Mouse (Mus musculus): Measurements from ENCODE around the gene Tshz3. TPM values are rescaled to one million over a fixed set of nuclear protein-coding genes. Genes with fewer than 3 reads are reported as not detected.

Tshz3 gene
- total and polyA plus RNA-seq, 2 experiments from 2014 or later: 6.7 to 11.1 TPM

GRCm38 (mm10) chr7:36687508-36687907 is 10.4 kb upstream of the Tshz3 start:
- Histone ChIP-seq H3K36me3 (ENCODE audit: insufficient read depth, low read length) (no peaks in the 10 kb centered on the region), H3K27me3 (ENCODE audit: insufficient read depth, low read length) (peaks cover 13% of the 10 kb centered on the region; the same call in 1 of the 2 replicates), H3K4me2 (ENCODE audit: low read depth, low read length, poor library complexity, severe bottlenecking) (no peak overlapping the region), H3K27ac (ENCODE audit: low read depth, low read length) (no peak overlapping the region), H3K4me1 (ENCODE audit: insufficient read depth, low read length) (peaks cover 3% of the 10 kb centered on the region; the same call in 1 of the 2 replicates), H3K9me3 (ENCODE audit: low read length) (no peaks in the 10 kb centered on the region), H3K9ac (replicated peaks; ENCODE audit: low read length, poor library complexity, severe bottlenecking) (no peak overlapping the region), H3K4me3 (ENCODE audit: low read depth, low read length) (no peak overlapping the region)
- ATAC-seq (ENCODE audit: low FRiP score) (no peak), DNase-seq (ENCODE audit: low spot score) (no peak)
- WGBS: 96% methylated on average over 1 of the region's 1 CpGs
- TF ChIP-seq CTCF (IDR thresholded peaks at IDR 0.05): no peak

- no peak overlapping the region for H3K4me3 ChIP-seq (ENCODE audit: low read depth, low read length)
- DNase-seq (ENCODE audit: low spot score): no peak
- peaks cover 30% of the 10 kb centered on the region for H3K27me3 ChIP-seq (ENCODE audit: insufficient read depth, low read length)
- H3K4me2 ChIP-seq (ENCODE audit: low read depth, low read length, poor library complexity, severe bottlenecking): no peak overlapping the region
- peaks cover 3% of the 10 kb centered on the region; the same call in 1 of the 2 replicates for H3K4me1 ChIP-seq (ENCODE audit: insufficient read depth, low read length)
- no peak overlapping the region for H3K9ac ChIP-seq (replicated peaks; ENCODE audit: low read length, poor library complexity, severe bottlenecking)
- no peak for ATAC-seq (ENCODE audit: low FRiP score)
- H3K9me3 ChIP-seq (ENCODE audit: low read length): no peaks in the 10 kb centered on the region
- no peaks in the 10 kb centered on the region for H3K36me3 ChIP-seq (ENCODE audit: insufficient read depth, low read length)
- TF ChIP-seq CTCF (IDR thresholded peaks at IDR 0.05): no peak
- 63% methylated on average over 7 of the region's 7 CpGs for WGBS
- no peak overlapping the region for H3K27ac ChIP-seq (ENCODE audit: low read depth, low read length)
Measured at GRCm38 (mm10) chr7:36689049-36689793, 8.7 kb upstream of the Tshz3 start.

GRCm38 (mm10) chr7:36690551-36690950 is 7.4 kb upstream of the Tshz3 start:
- Histone ChIP-seq H3K4me1 (ENCODE audit: insufficient read depth, low read length) (peaks cover 5% of the 10 kb centered on the region), H3K9me3 (ENCODE audit: low read length) (no peaks in the 10 kb centered on the region), H3K9ac (replicated peaks; ENCODE audit: low read length, poor library complexity, severe bottlenecking) (no peak overlapping the region), H3K4me3 (ENCODE audit: low read depth, low read length) (no peak overlapping the region), H3K27ac (ENCODE audit: low read depth, low read length) (no peak overlapping the region), H3K27me3 (ENCODE audit: insufficient read depth, low read length) (peaks cover 42% of the 10 kb centered on the region), H3K36me3 (ENCODE audit: insufficient read depth, low read length) (no peaks in the 10 kb centered on the region), H3K4me2 (ENCODE audit: low read depth, low read length, poor library complexity, severe bottlenecking) (no peak overlapping the region)
- ATAC-seq (ENCODE audit: low FRiP score) (no peak), DNase-seq (ENCODE audit: low spot score) (no peak)
- peak; percentile 59 for TF ChIP-seq CTCF (IDR thresholded peaks at IDR 0.05)
- 1% methylated on average over 19 of the region's 19 CpGs for WGBS

- ATAC-seq (ENCODE audit: low FRiP score) (no peak), DNase-seq (ENCODE audit: low spot score) (no peak)
- no peak for TF ChIP-seq CTCF (IDR thresholded peaks at IDR 0.05)
- Histone ChIP-seq H3K9me3 (ENCODE audit: low read length) (no peaks in the 10 kb centered on the region), H3K36me3 (ENCODE audit: insufficient read depth, low read length) (no peaks in the 10 kb centered on the region), H3K9ac (replicated peaks; ENCODE audit: low read length, poor library complexity, severe bottlenecking) (no peak overlapping the region), H3K27me3 (ENCODE audit: insufficient read depth, low read length) (peaks cover 51% of the 10 kb centered on the region), H3K4me1 (ENCODE audit: insufficient read depth, low read length) (peaks cover 9% of the 10 kb centered on the region), H3K4me2 (ENCODE audit: low read depth, low read length, poor library complexity, severe bottlenecking) (no peak overlapping the region), H3K27ac (ENCODE audit: low read depth, low read length) (no peak overlapping the region), H3K4me3 (ENCODE audit: low read depth, low read length) (peak overlapping the region; percentile 6; the same call in 1 of the 2 replicates)
- WGBS: 3% methylated on average over 14 of the region's 14 CpGs
Measured at GRCm38 (mm10) chr7:36691617-36692016, 6.3 kb upstream of the Tshz3 start.

GRCm38 (mm10) chr7:36692381-36692780 is 5.5 kb upstream of the Tshz3 start:
- Histone ChIP-seq H3K4me2 (ENCODE audit: low read depth, low read length, poor library complexity, severe bottlenecking) (no peak overlapping the region), H3K27ac (ENCODE audit: low read depth, low read length) (no peak overlapping the region), H3K9me3 (ENCODE audit: low read length) (no peaks in the 10 kb centered on the region), H3K4me1 (ENCODE audit: insufficient read depth, low read length) (peaks cover 9% of the 10 kb centered on the region), H3K36me3 (ENCODE audit: insufficient read depth, low read length) (no peaks in the 10 kb centered on the region), H3K27me3 (ENCODE audit: insufficient read depth, low read length) (peaks cover 51% of the 10 kb centered on the region), H3K9ac (replicated peaks; ENCODE audit: low read length, poor library complexity, severe bottlenecking) (no peak overlapping the region), H3K4me3 (ENCODE audit: low read depth, low read length) (no peak overlapping the region)
- 10% methylated on average over 5 of the region's 5 CpGs for WGBS
- TF ChIP-seq CTCF (IDR thresholded peaks at IDR 0.05): no peak
- DNase-seq (ENCODE audit: low spot score) (no peak), ATAC-seq (ENCODE audit: low FRiP score) (no peak)

- no peak overlapping the region for H3K4me3 ChIP-seq (ENCODE audit: low read depth, low read length)
- H3K9ac ChIP-seq (replicated peaks; ENCODE audit: low read length, poor library complexity, severe bottlenecking): no peak overlapping the region
- DNase-seq (ENCODE audit: low spot score): no peak
- H3K27ac ChIP-seq (ENCODE audit: low read depth, low read length): no peak overlapping the region
- peaks cover 51% of the 10 kb centered on the region for H3K27me3 ChIP-seq (ENCODE audit: insufficient read depth, low read length)
- peaks cover 9% of the 10 kb centered on the region for H3K4me1 ChIP-seq (ENCODE audit: insufficient read depth, low read length)
- H3K9me3 ChIP-seq (ENCODE audit: low read length): no peaks in the 10 kb centered on the region
- TF ChIP-seq CTCF (IDR thresholded peaks at IDR 0.05): no peak
- H3K36me3 ChIP-seq (ENCODE audit: insufficient read depth, low read length): no peaks in the 10 kb centered on the region
- no peak for ATAC-seq (ENCODE audit: low FRiP score)
- 34% methylated on average over 3 of the region's 3 CpGs for WGBS
- H3K4me2 ChIP-seq (ENCODE audit: low read depth, low read length, poor library complexity, severe bottlenecking): no peak overlapping the region
Measured at GRCm38 (mm10) chr7:36693081-36693480, 4.8 kb upstream of the Tshz3 start.
